Mouse (Mus musculus) megakaryocyte, embryonic 14.5 days (primary cell): ENCODE data around the gene Dnm3. TPM values are rescaled to one million over a fixed set of nuclear protein-coding genes. Genes with fewer than 3 reads are reported as not detected.

Source experiments
- H3K27me3 ChIP-seq: replicated peaks from 2 replicates; pipeline ENCODE3; 2012; ENCODE audit warnings: inconsistent platforms
- H3K36me3 ChIP-seq: replicated peaks from 2 replicates; pipeline ENCODE3; 2012; ENCODE audit warnings: low read length, inconsistent platforms, mixed read lengths
- H3K4me1 ChIP-seq: 2 replicates; pipeline ENCODE4 v1.6.1; 2012; ENCODE audit warnings: inconsistent platforms
- H3K4me3 ChIP-seq: replicated peaks from 2 replicates; pipeline ENCODE3; 2012; ENCODE audit warnings: moderate library complexity, mild to moderate bottlenecking, inconsistent platforms
- H3K9me3 ChIP-seq: 2 replicates; pipeline ENCODE4 v1.6.1; 2012; ENCODE audit warnings: inconsistent platforms
- FLI1 ChIP-seq: IDR thresholded peaks from 2 replicates; pipeline ENCODE4 v1.6.1; 2012; ENCODE audit warnings: low read length, inconsistent platforms, mixed read lengths
- GATA1 ChIP-seq: IDR thresholded peaks from 3 replicates; pipeline ENCODE4 v1.6.1; 2012; ENCODE audit warnings: mixed read lengths, low read length, inconsistent platforms, borderline replicate concordance
- polyA plus RNA-seq: library from polyadenylated mRNA; stranded (reverse); fragments of >175 nt; gene quantifications from 2 replicates; pipeline ENCODE4 v1.2.3, GENCODE M21; 2012; ENCODE audit warnings: low replicate concordance; ENCODE audit not compliant: insufficient read depth

Gene Dnm3
- polyA plus RNA-seq, 1 experiment, result 0.07 TPM

DNA sequence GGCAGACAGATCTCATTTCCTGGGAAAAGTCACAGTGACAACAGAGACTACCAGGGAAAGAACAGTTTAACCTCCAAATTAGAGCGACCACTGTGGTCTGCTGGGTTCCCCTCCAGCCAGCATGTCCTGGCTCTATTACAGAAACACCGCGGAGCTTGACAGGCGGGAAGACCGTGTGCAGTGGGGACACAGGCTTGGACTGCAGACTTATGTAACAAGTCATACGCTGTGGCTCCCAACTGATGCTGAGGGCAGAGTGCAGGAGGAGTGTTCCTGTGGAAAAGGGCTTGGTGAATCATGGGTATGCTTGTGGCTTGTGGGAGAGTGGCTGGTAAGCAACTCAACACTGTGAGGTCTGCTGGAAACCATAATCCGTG, 368.4 kb downstream of the Dnm3 start:
- Histone ChIP-seq H3K36me3 (no peaks in the 10 kb centered on the region), H3K27me3 (peaks cover 4% of the 10 kb centered on the region), H3K9me3 (no peaks in the 10 kb centered on the region), H3K4me3 (no peak overlapping the region), H3K4me1 (no peaks in the 10 kb centered on the region)
- TF ChIP-seq GATA1 (no peak), FLI1 (no peak)

DNA sequence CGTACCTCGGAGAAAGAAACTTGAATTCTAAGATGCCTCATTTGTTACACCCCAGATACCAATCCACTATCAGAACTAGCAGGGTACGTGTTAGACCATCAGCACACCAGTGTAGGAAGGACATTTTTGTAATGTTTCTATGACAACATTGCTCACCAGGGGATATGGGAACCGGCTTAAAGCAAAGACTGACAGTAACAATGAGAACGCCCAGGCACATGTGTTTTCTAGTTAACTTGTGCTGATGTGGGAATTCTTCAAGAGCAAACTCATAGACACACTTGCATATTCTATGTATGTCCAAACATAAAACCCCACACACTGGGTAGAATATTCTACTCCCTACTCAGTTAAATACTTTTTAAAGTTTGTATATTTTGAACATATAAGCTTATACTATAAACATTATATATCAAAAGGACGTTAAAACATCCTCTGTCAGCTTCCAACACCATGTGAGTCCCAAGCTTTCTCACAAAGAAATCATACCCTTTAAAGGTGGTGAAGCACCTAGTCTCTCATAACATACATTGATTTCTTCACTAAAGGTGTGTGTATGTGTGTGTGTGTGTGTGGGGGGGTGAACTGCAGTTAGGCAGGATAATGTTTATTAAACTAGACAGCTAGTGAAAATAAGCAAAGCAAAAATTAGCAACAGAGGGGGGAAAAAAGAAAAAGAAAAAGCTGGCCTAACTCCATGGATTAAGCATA, 369.0 kb downstream of the Dnm3 start:
- peaks cover 4% of the 10 kb centered on the region for H3K27me3 ChIP-seq
- H3K9me3 ChIP-seq, result no peaks in the 10 kb centered on the region
- H3K4me1 ChIP-seq, result no peaks in the 10 kb centered on the region
- H3K4me3 ChIP-seq, result no peak overlapping the region
- no peaks in the 10 kb centered on the region for H3K36me3 ChIP-seq
- TF ChIP-seq FLI1 (no peak), GATA1 (no peak)

DNA sequence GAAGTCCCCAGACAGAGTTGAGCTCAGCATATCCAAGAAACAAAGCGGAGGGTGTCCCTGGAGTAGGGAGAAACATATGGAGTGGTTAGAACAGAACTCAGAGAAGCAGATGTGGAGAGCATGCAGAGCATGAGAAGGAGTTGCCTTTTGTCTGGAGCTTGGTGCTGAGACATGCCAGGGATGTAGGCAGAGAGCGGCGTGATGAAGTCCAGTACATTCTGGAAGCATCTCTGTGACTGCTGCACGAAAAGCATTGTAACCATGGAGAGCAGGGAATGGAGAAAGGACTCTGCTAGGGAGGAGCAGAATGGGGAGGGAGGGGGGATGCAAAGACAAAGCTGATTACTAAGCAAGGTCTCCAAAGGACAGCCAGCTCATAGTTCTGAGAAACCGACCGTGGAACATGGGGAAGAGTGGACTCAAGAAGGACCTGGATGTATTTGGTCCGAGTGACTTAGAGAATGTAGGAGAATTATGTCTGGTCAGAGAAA, 369.6 kb downstream of the Dnm3 start:
- H3K27me3 ChIP-seq, result peaks cover 4% of the 10 kb centered on the region
- no peak overlapping the region for H3K4me3 ChIP-seq
- H3K36me3 ChIP-seq, result no peaks in the 10 kb centered on the region
- H3K4me1 ChIP-seq, result no peaks in the 10 kb centered on the region
- TF ChIP-seq GATA1, result no peak
- TF ChIP-seq FLI1, result no peak
- no peaks in the 10 kb centered on the region for H3K9me3 ChIP-seq

DNA sequence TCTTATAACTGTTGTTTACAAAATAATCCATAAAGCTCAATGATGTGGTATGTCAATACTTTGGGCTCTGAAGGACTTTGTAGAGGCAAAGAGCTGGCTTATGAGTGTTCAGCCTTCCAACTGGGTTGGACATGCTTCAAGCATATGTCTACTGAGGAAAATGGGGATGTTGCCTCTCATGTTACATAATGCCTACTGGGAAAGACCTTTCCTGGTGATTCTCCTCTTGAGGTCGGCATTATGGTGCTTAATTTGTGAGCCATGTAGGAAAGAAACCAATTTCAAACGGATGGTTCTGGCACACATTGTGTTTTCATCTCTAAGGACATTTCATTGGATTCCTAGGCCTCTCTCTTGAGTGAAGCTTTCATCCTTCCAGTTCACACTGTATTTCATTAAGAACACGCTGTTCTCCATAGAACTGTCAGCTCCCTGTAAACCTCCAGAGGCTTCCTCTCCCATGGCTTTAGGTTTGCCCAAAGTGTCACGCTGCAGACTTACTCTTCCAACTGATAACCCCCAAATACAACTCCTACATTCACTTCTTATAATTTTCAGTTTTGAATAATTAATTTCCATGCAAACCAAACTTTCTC, 370.7 kb downstream of the Dnm3 start:
- Histone ChIP-seq H3K27me3 (peaks cover 4% of the 10 kb centered on the region), H3K4me1 (no peaks in the 10 kb centered on the region), H3K36me3 (no peaks in the 10 kb centered on the region), H3K4me3 (no peak overlapping the region), H3K9me3 (no peaks in the 10 kb centered on the region)
- no peak for TF ChIP-seq GATA1
- no peak for TF ChIP-seq FLI1

DNA sequence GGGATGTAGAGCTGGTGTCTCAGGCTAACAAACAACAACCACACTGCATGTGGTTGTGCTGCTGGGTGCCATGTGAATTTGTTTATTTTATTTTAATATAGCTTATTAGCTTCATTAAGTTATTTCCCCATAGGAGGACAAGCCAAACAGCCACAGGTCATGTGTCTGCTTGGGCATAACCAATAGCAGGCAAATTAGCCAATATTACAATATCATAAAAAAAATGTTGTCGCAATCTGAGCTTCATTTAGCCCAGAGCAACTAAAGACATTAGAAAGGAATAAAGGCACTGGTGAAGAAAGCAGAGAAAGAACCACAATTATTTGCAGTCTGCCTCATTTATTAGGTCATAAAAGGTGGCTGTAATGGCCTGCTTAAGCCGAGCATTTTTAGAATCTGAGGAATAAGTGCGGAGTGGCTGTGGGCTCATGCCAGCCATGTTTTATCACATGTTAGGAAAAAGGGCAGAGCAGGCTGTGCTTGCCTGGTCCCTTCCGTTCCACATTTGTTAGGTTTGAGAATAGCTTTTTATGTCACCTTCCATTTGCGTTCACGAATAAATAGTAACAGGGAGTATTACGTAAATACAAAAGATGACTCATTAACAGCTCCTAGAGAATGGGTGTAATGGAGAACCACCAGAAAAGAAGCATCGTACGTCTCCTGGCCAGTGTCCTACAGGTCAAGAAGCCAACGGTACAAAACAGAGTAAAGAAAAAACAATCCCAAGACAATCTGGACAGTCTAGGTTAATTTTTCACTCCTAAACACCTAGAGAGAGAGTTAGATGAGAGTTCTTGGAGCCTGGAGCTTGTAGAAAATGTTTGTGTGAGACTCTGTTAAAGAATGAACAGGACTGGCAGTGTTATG, 376.6 kb downstream of the Dnm3 start:
- Histone ChIP-seq H3K4me3 (no peak overlapping the region), H3K4me1 (peaks cover 12% of the 10 kb centered on the region), H3K27me3 (no peaks in the 10 kb centered on the region), H3K36me3 (no peaks in the 10 kb centered on the region), H3K9me3 (no peaks in the 10 kb centered on the region)
- TF ChIP-seq FLI1 (no peak), GATA1 (no peak)

DNA sequence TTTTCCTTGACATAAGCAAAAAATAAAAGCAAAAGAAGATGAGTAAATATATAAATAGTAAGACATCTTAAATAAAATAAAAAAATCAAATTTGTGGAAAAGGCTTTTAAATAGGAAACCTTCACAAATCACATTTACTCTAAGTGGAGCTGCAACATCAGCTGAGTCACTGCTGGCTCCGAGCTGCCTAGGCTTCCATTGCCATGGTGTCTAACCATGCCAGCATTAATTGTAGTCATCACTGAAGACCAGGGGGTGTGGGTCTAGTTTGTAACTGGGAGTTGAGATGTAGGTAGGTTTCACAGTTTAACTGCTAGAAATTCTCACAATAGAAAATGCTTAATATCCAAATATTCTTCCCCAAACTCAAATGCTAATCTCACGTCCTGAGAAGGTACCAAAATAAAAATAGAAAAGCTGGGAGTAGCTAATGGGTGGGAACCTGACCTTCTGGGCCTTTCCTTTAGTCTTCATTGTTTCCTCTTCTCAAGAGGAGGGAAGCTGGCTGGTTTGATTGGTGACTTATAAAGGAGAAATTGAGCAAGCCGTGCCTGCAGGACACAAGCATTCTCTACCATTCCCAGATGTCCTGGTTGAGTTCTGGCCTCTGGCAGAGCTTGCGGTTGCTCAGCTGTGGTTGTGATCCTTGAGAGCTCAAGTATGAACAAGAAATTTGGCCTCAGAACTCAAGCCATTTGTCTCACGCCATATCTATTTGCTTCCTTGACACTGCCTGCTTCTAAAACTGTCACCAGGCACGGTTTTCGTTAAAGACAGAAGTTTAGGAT, 377.6 kb downstream of the Dnm3 start:
- H3K27me3 ChIP-seq, result no peaks in the 10 kb centered on the region
- no peak overlapping the region for H3K4me3 ChIP-seq
- peaks cover 12% of the 10 kb centered on the region for H3K4me1 ChIP-seq
- H3K9me3 ChIP-seq, result no peaks in the 10 kb centered on the region
- no peaks in the 10 kb centered on the region for H3K36me3 ChIP-seq
- TF ChIP-seq FLI1, result no peak
- no peak for TF ChIP-seq GATA1

DNA sequence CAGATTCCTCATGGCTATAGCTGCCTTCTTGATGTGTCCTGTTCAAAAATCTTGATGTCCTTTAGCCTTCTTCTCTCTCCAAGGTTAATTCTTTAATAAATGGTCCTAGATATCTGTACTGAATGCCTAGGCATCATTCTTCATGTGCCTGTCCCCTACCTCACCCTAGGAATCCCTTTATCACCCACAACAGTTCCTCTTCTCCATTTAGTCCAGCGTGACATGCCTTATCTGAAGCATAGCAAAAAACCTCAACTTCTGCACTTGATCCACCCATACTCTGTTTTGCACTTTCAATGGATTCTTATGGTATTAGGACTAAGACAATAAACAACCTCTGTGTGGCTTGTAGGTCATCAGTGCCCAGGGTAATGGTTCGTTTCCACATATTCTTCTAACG, 378.6 kb downstream of the Dnm3 start:
- Histone ChIP-seq H3K27me3 (no peaks in the 10 kb centered on the region), H3K4me3 (no peak overlapping the region), H3K9me3 (no peaks in the 10 kb centered on the region), H3K36me3 (no peaks in the 10 kb centered on the region), H3K4me1 (peaks cover 12% of the 10 kb centered on the region)
- TF ChIP-seq FLI1 (no peak), GATA1 (no peak)

DNA sequence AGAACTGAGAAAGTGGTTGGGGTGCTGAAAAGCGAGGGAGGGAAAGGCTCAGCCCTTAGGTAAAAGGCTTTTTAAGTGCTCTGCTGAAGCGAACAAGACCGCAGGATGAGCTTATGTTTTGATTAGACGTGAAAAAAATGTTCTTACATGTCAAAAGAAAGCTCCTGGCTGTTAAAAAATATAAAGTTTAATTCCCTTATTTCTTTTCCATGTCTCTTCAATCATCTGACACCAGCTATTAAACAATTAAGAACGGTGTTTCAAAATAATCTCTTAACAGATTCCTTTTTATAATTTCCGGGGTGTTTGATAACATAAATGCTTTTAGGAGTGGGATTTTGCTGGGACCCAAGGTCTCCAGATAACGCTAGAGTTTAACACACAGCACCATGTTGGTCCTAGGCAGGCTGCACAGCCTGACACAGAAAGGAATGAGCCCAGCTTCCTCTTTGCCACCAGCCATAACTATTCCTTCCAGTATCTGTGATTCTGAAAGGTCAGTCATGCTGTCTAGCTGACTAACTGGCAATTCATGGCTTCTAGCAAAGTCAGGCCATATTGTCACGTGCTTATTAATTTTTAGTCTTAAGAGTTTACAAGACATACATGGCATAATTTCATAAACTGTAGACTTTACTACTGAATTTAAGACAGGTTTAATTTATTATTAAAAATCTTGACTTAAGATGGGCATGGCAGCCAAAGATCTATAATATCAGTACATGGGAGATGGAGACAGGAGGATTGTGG, 383.1 kb downstream of the Dnm3 start:
- Histone ChIP-seq H3K9me3 (peaks cover 3% of the 10 kb centered on the region; the same call in 1 of the 2 replicates), H3K36me3 (no peaks in the 10 kb centered on the region), H3K27me3 (no peaks in the 10 kb centered on the region), H3K4me1 (peaks cover 11% of the 10 kb centered on the region), H3K4me3 (no peak overlapping the region)
- TF ChIP-seq FLI1 (no peak), GATA1 (no peak)
